Mouse (Mus musculus): ENCODE results near the gene Olfr384. TPM values are rescaled to one million over a fixed set of nuclear protein-coding genes. Genes with fewer than 3 reads are reported as not detected.

Olfr384 gene
- polyA plus RNA-seq (2021; fragmentation: Nextera tagmentation) = not detected in 2 replicates
- long read RNA-seq, experiment 1 = 0 reads
- long read RNA-seq, experiment 2 = 0 reads

DNA sequence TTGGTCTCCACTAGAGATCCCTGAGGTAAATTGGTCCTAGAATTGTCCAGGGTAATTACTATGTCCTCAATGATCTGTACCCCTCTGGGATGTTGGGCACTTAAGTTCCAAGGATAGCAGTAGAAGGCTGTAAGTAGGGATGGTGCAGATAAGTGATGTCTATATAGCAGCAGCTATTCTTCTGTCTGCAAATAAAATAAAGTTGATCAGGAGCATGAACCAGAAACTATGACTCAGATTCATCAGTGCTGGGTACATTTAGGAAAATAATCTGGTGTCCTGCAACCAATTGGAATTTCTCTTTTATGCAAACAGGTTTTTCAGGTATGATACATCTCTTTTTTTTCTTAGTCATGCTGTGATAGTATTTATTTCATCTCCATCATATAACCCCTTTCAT is at the start of gene Olfr384:
Gene Olfr384, plus strand, starts transcription at position 301 of the 400 bp plus-strand sequence.

DNA sequence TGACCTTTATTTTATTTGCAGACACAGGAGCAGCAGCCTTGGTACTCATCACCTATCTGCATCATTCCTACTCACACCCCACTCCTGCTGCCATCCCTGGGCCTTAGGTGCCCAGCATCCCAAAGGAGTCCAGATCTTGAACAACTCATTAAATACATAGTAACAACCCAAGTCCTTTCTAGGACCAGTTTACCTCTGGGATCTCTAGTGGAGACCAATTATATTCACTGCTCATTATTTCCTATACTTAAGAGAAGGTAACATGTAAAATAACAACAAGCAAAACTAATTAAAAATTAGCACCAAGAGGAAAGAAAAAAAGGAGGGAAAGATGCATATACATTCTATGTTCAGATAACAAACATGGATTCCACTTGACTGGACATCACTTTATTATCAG is 5.5 kb upstream of the Olfr384 start, which contains the start of gene Olfr385:
Gene Olfr385, minus strand, starts transcription at position 101 of the 400 bp plus-strand sequence.

Other genes with a start within 250 kb of the Olfr384 start
- not detected in 2 replicates for gene Olfr20, start 247.8 kb upstream of the Olfr384 start, polyA plus RNA-seq (2021; fragmentation: Nextera tagmentation)
- gene Olfr376, start 227.3 kb upstream of the Olfr384 start, polyA plus RNA-seq (2021; fragmentation: Nextera tagmentation) = not detected in 2 replicates
- not detected in 2 replicates for gene Olfr1, start 199.0 kb upstream of the Olfr384 start, polyA plus RNA-seq (2021; fragmentation: Nextera tagmentation)
- gene Olfr378, start 170.1 kb upstream of the Olfr384 start, polyA plus RNA-seq (2021; fragmentation: Nextera tagmentation) = not detected in 2 replicates
- not detected in 2 replicates for gene Olfr380, start 141.1 kb upstream of the Olfr384 start, polyA plus RNA-seq (2021; fragmentation: Nextera tagmentation)
- not detected in 2 replicates for gene Olfr381, start 107.0 kb upstream of the Olfr384 start, polyA plus RNA-seq (2021; fragmentation: Nextera tagmentation)
- gene Olfr382, start 81.4 kb upstream of the Olfr384 start, polyA plus RNA-seq (2021; fragmentation: Nextera tagmentation) = not detected in 2 replicates
- not detected in 2 replicates for gene Olfr385, start 5.6 kb upstream of the Olfr384 start, polyA plus RNA-seq (2021; fragmentation: Nextera tagmentation)
- not detected in 2 replicates for gene Zfp735, start 90.2 kb downstream of the Olfr384 start, polyA plus RNA-seq (2021; fragmentation: Nextera tagmentation)
- gene Olfr389, start 182.1 kb downstream of the Olfr384 start, polyA plus RNA-seq (2021; fragmentation: Nextera tagmentation) = not detected in 2 replicates
- not detected in 2 replicates for gene Olfr390, start 184.4 kb downstream of the Olfr384 start, polyA plus RNA-seq (2021; fragmentation: Nextera tagmentation)
- gene Olfr391-ps, start 204.5 kb downstream of the Olfr384 start, polyA plus RNA-seq (2021; fragmentation: Nextera tagmentation) = not detected in 2 replicates
- gene Olfr392, start 218.5 kb downstream of the Olfr384 start, polyA plus RNA-seq (2021; fragmentation: Nextera tagmentation) = not detected in 2 replicates